Mouse (Mus musculus) small intestine, adult 2 months (tissue): ENCODE measurements around the gene Mcee.

ENCODE experiments used
- CTCF ChIP-seq: fragments of 200-500 bp; IDR thresholded peaks from 2 replicates; pipeline ENCODE4 v1.5.1; 2012; ENCODE audit warnings: low read depth, mild to moderate bottlenecking, control low read depth, inconsistent platforms, low read length, moderate library complexity, mixed read lengths; ENCODE audit not compliant: insufficient replicate concordance, insufficient read length; ENCODE audit errors: extremely low read depth
- POLR2A ChIP-seq: fragments of 200-500 bp; IDR thresholded peaks from 2 replicates; pipeline ENCODE4 v1.6.1; 2012; ENCODE audit warnings: low read depth, mild to moderate bottlenecking, control low read depth, inconsistent platforms, low read length, moderate library complexity

DNA sequence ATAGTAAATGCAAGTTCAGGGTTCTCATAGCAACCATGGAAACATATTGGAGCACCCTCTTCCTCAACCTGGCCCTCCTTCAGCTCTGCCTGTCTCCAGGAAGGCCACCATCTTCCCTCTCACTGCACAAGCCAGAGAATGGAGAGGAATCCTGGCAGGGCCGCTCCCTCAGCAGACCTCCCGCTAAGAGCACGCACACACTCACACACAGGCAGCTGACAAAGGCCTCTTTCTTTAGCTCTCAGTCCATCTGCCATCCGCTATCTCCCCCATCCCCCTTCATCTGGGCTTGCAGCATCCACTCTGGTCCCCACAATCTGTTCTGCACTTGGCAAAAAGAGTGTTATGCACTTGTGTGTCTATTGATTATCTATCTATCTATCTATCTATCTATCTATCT lies 59.0 kb downstream of the Mcee start:
- TF ChIP-seq CTCF (no peak), POLR2A (no peak)
